Mouse (Mus musculus) intestine, embryonic 16.5 days (tissue): ENCODE results near the gene Gbf1. TPM values are rescaled to one million over a fixed set of nuclear protein-coding genes. Genes with fewer than 3 reads are reported as not detected.

Source experiments
- ATAC-seq: fragments of 200-750 bp; cut with Nextera tagmentation; 2 replicates; pipeline ENCODE4 v1.8.0; 2017; ENCODE audit warnings: moderate TSS enrichment, moderate library complexity
- H3K27ac ChIP-seq: fragments of 300-500 bp; sonication (generic); 2 replicates; pipeline ENCODE4 v1.5.1; 2014; ENCODE audit warnings: mild to moderate bottlenecking, low read length
- H3K27me3 ChIP-seq: fragments of 300-500 bp; sonication (generic); replicated peaks from 2 replicates; pipeline ENCODE4 v1.6.1; 2014; ENCODE audit warnings: low read length, control low read depth, mixed read lengths; ENCODE audit not compliant: control insufficient read depth, insufficient read depth
- H3K36me3 ChIP-seq: fragments of 300-500 bp; sonication (generic); 2 replicates; pipeline ENCODE4 v1.6.1; 2014; ENCODE audit warnings: low read length, control low read depth; ENCODE audit not compliant: control insufficient read depth, insufficient read depth
- H3K4me1 ChIP-seq: fragments of 300-500 bp; sonication (generic); 2 replicates; pipeline ENCODE4 v1.6.1; 2014; ENCODE audit warnings: low read length, control low read depth, mixed read lengths; ENCODE audit not compliant: control insufficient read depth, insufficient read depth
- H3K4me2 ChIP-seq: fragments of 300-500 bp; sonication (generic); 2 replicates; pipeline ENCODE4 v1.6.1; 2014; ENCODE audit warnings: low read depth, low read length, control low read depth
- H3K4me3 ChIP-seq: fragments of 300-500 bp; sonication (generic); 2 replicates; pipeline ENCODE4 v1.5.1; 2014; ENCODE audit warnings: mild to moderate bottlenecking, low read length
- H3K9ac ChIP-seq: fragments of 300-500 bp; sonication (generic); 2 replicates; pipeline ENCODE4 v1.6.1; 2014; ENCODE audit warnings: low read depth, low read length
- H3K9me3 ChIP-seq: fragments of 300-500 bp; sonication (generic); 2 replicates; pipeline ENCODE4 v1.6.1; 2016; ENCODE audit warnings: low read length, control low read depth; ENCODE audit not compliant: control insufficient read depth
- WGBS: fragments of 180-500 bp; shearing (Covaris S2); extraction: QIAGEN DNeasy Blood & Tissue Kit; methylation state at CpG from one replicate; pipeline ENCODE4 v1.1.7; 2014; 5-methylcytosine and 5-hydroxymethylcytosine counted together
- polyA plus RNA-seq: library from polyadenylated mRNA; unstranded; fragments of >200 nt; fragmentation: Nextera tagmentation; extraction: Ambion mirVana; gene quantifications from 2 replicates; pipeline ENCODE4 v1.2.1, GENCODE M21; 2015

The Gbf1 gene
- polyA plus RNA-seq, 1 experiment from 2014 or later, result 33.6 TPM

DNA sequence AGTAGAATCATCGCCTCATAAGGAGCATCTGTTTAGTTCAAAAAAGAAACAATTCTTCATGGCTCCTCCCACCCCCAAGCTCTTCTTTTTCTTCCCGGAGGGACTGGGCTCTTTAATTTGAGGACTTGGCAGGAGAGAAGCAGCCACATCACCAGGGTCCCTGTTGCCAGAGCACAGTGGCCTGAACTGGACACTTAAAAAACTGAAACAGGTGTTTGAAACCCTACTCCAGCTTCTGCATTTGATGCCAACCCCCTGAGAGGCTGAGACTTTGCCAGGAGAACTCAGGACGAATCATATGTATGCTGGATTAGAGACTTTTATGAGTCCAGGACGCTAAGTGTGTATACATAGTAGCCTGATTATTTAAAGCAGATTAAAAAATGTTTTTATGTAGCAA lies 73.2 kb downstream of the Gbf1 start:
- no peak overlapping the region for H3K9ac ChIP-seq
- no peaks in the 10 kb centered on the region for H3K36me3 ChIP-seq
- H3K4me2 ChIP-seq, result no peak overlapping the region
- no peak overlapping the region for H3K4me3 ChIP-seq
- H3K27ac ChIP-seq, result no peak overlapping the region
- H3K4me1 ChIP-seq, result peaks cover 3% of the 10 kb centered on the region; the same call in 1 of the 2 replicates
- ATAC-seq, result no peak
- 52% methylated on average over 4 of the region's 4 CpGs for WGBS
- no peaks in the 10 kb centered on the region for H3K27me3 ChIP-seq
- H3K9me3 ChIP-seq, result no peaks in the 10 kb centered on the region

DNA sequence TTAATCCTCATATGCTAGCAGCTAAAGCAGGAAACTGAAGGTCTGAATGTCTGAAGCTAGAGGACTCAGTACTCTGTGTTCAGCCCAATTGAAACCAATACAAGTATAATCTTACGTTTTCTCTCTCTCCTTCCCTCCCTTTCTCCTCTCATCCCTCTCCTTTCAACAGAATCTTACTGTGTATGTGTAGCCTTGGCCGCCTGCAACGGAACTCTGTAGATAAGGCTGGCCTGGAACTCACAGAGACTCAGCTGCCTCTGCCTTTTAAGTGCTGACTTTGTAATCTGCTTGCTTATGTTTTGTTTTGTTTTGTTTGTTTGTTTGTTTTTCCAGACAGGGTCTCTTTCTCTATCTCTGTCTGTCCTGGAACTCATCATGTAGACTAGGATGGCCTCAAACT lies 74.0 kb downstream of the Gbf1 start:
- ATAC-seq, result no peak
- Histone ChIP-seq H3K27ac (no peak overlapping the region), H3K4me2 (no peak overlapping the region), H3K4me1 (peaks cover 3% of the 10 kb centered on the region; the same call in 1 of the 2 replicates), H3K4me3 (no peak overlapping the region), H3K27me3 (no peaks in the 10 kb centered on the region), H3K9me3 (no peaks in the 10 kb centered on the region), H3K36me3 (no peaks in the 10 kb centered on the region), H3K9ac (no peak overlapping the region)
- 93% methylated on average over 3 of the region's 3 CpGs for WGBS

DNA sequence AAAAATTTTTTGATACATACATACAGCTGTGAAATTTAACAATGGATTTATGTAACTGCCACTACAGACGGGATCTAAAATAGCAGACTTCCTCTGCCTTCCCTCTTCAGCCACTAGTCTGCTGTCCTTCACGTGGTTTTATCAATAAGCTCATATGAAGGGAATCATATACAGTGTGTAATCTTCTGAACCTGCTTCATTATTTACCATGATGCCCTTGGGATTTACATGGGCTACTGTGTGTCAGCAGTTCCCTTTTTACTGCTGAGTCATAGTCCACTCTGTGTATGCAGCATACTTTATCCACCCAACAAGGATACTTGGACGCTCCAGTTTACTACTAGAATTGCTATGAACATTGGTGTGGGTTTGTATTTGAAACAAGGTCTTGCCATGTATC lies 75.0 kb downstream of the Gbf1 start:
- Histone ChIP-seq H3K9me3 (no peaks in the 10 kb centered on the region), H3K27me3 (no peaks in the 10 kb centered on the region), H3K36me3 (no peaks in the 10 kb centered on the region), H3K4me3 (no peak overlapping the region), H3K4me1 (peaks cover 3% of the 10 kb centered on the region; the same call in 1 of the 2 replicates), H3K4me2 (no peak overlapping the region), H3K27ac (no peak overlapping the region), H3K9ac (no peak overlapping the region)
- 95% methylated on average over 3 of the region's 3 CpGs for WGBS
- ATAC-seq, result no peak

DNA sequence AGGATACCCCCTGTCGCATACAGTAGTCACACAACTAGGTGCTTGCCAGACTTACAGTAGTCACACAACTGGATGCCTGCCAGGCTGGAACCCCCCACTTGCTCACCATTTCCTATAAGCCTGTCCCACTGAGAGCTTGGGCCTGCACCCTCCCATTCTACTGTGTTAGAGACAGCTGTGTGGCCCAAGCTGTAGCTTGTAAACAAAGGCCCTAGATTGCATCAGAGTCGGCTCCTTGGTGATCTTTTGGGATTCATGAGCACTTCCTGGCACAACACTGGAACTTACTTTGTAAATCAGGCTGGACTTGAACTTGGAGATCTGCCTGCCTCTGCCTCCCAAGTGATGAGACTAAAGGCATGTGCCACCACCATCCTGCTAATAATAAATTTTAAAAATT lies 82.1 kb downstream of the Gbf1 start:
- H3K4me2 ChIP-seq, result no peak overlapping the region
- no peak for ATAC-seq
- H3K4me3 ChIP-seq, result no peak overlapping the region
- no peaks in the 10 kb centered on the region for H3K9me3 ChIP-seq
- no peaks in the 10 kb centered on the region for H3K4me1 ChIP-seq
- 73% methylated on average over 2 of the region's 2 CpGs for WGBS
- H3K27ac ChIP-seq, result no peak overlapping the region
- no peaks in the 10 kb centered on the region for H3K36me3 ChIP-seq
- no peaks in the 10 kb centered on the region for H3K27me3 ChIP-seq
- no peak overlapping the region for H3K9ac ChIP-seq

DNA sequence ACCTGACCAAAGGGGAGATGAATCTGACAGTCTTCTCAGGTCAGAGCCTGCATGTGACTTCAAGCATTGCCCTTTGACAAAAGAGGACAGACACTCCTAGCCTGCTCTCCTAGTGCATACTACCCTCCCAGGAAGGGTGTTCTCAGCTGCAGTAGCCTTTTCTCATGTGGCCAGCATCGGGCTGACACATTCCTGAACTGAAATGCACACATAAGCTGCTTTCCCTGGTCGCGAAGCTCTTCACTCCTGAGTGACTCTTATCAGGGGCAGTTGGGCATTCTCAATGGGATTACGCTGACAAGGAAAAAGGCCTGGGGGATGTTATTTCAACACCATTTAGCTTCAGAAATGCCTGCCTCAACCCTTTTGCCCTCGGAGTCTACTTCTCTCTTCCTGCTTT lies 84.3 kb downstream of the Gbf1 start:
- Histone ChIP-seq H3K27me3 (no peaks in the 10 kb centered on the region), H3K9ac (no peak overlapping the region), H3K4me2 (no peak overlapping the region), H3K4me1 (no peaks in the 10 kb centered on the region), H3K9me3 (no peaks in the 10 kb centered on the region), H3K4me3 (no peak overlapping the region), H3K27ac (no peak overlapping the region), H3K36me3 (no peaks in the 10 kb centered on the region)
- 86% methylated on average over 5 of the region's 5 CpGs for WGBS
- no peak for ATAC-seq

DNA sequence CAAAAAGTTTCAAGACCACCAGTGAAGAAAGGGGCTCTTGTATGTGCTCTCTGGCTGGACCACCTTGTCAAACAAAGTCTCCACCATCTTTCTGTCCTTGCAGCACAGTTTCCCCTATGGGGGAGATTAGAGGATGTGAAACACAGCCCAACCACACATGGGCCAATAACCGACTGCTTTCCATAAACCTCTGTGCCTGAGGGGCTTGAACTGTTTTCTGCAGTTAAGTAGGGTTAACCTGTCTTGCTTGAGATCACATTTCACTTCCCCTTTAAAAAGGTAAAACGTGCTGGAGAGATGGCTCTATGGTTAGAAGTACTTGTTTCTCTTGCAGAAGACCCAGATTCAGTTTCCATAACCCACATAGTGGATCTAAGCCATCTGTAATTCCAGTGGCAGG lies 87.9 kb downstream of the Gbf1 start:
- no peak for ATAC-seq
- H3K9ac ChIP-seq, result no peak overlapping the region
- H3K4me2 ChIP-seq, result no peak overlapping the region
- 58% methylated on average over 2 of the region's 2 CpGs for whole genome bisulfite sequencing
- no peaks in the 10 kb centered on the region for H3K36me3 ChIP-seq
- H3K27me3 ChIP-seq, result no peaks in the 10 kb centered on the region
- no peaks in the 10 kb centered on the region for H3K9me3 ChIP-seq
- H3K4me1 ChIP-seq, result no peaks in the 10 kb centered on the region
- H3K27ac ChIP-seq, result no peak overlapping the region
- H3K4me3 ChIP-seq, result no peak overlapping the region

DNA sequence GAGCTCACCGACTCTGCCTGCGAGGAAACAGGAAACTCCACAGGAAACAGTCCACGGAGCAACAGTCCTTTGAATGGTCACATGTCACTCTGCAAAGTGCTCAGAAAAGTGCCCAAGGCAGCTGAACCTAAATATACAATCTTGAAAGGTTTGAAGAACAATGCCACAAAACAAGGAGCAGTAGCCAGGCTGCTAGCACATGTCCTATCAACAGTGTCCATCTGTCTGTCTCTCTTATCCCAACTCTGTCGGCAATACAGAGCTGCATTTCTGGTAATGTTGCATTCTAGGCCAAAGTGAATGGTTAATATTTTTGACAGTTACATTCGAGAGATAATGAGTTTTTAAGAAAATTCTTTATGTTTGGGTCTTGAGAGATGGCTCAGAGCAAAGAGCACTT lies 90.1 kb downstream of the Gbf1 start:
- Histone ChIP-seq H3K27me3 (no peaks in the 10 kb centered on the region), H3K27ac (no peak overlapping the region), H3K9ac (no peak overlapping the region), H3K4me2 (no peak overlapping the region), H3K4me3 (no peak overlapping the region), H3K4me1 (no peaks in the 10 kb centered on the region), H3K9me3 (no peaks in the 10 kb centered on the region), H3K36me3 (no peaks in the 10 kb centered on the region)
- 86% methylated on average over 5 of the region's 5 CpGs for WGBS
- ATAC-seq, result no peak

DNA sequence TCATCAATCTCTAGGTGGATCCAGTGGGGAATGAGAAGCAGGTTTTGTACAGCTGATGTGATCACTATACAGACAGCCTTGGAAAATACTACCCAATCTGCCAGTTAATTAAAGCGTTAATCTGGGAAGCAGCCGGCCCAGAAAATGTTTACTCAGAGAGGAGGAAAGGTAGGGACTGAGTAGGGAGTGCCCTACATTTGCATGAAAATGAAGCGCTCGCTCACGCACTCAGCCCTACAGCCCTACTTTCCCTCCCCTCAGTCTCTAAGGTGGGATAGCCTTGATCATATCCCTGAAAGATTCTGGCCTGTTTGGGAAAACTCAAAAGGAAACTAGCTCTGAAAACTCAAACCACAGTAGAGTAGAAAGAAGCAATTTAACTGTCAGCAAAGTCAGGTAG lies 92.3 kb downstream of the Gbf1 start:
- no peaks in the 10 kb centered on the region for H3K36me3 ChIP-seq
- 43% methylated on average over 5 of the region's 5 CpGs for WGBS
- H3K27me3 ChIP-seq, result no peaks in the 10 kb centered on the region
- H3K9ac ChIP-seq, result no peak overlapping the region
- no peaks in the 10 kb centered on the region for H3K4me1 ChIP-seq
- no peak overlapping the region for H3K4me2 ChIP-seq
- no peak overlapping the region for H3K27ac ChIP-seq
- H3K9me3 ChIP-seq, result no peaks in the 10 kb centered on the region
- no peak for ATAC-seq
- H3K4me3 ChIP-seq, result no peak overlapping the region

DNA sequence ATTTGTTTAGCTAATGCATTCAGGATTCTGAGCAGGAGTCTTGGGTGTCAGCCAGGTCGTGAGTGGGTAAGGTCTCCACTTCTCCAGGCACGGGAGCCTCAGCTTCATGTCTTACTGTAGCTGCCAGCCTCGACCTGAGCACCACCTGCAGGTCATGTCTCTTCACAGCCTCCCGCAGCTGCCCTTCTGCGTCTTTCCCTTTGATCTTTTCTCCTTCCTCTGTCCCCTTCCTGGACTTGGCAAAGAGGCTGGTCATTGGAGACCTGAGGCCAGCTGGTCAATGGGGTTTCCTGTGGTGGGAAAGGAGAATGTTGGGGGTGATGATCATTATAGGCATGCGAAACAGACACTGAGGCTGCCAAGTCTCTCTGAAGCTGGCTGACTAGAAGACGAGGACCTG lies 96.7 kb downstream of the Gbf1 start:
- H3K4me1 ChIP-seq, result no peaks in the 10 kb centered on the region
- no peak overlapping the region for H3K4me2 ChIP-seq
- H3K9ac ChIP-seq, result no peak overlapping the region
- H3K36me3 ChIP-seq, result no peaks in the 10 kb centered on the region
- no peak overlapping the region for H3K27ac ChIP-seq
- no peaks in the 10 kb centered on the region for H3K9me3 ChIP-seq
- WGBS, result 41% methylated on average over 7 of the region's 7 CpGs
- no peaks in the 10 kb centered on the region for H3K27me3 ChIP-seq
- no peak overlapping the region for H3K4me3 ChIP-seq
- no peak for ATAC-seq

DNA sequence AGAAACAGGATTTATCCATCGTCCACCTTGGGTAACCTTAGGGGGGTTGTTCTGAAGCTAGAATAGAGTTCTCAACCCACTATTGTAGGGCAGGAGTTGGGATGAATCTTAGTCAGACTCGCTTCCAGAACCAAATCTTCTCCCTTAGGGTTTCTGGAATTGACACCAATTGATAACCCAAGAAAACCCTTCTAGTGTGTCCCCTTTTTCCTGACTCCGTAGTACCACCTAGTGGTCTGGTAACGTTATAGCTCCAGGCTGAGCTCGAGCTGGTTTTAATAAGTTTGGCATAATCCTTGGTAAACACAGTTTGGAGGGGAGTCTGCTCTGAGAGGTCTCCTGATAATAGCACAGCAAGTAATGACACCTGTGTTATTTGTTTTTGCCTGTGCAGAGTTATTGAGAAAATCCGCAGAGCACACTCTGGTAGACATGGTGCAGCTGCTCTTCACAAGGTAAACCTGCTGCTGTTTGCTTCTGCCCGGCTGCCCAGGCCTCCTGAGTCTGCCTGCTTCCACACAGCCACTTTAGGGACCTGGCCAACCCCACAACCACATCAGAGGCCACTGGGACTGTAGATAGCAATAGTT lies 101.9 kb downstream of the Gbf1 start:
- Histone ChIP-seq H3K9ac (no peak overlapping the region), H3K4me2 (no peak overlapping the region), H3K4me3 (no peak overlapping the region), H3K4me1 (no peaks in the 10 kb centered on the region), H3K9me3 (no peaks in the 10 kb centered on the region), H3K27ac (no peak overlapping the region), H3K27me3 (no peaks in the 10 kb centered on the region), H3K36me3 (peaks cover 6% of the 10 kb centered on the region; the same call in 1 of the 2 replicates)
- no peak for ATAC-seq
- WGBS, result 38% methylated on average over 7 of the region's 7 CpGs
